28 mouse cellular contexts compared by ENCODE assay signal in the genomic region with DNA sequence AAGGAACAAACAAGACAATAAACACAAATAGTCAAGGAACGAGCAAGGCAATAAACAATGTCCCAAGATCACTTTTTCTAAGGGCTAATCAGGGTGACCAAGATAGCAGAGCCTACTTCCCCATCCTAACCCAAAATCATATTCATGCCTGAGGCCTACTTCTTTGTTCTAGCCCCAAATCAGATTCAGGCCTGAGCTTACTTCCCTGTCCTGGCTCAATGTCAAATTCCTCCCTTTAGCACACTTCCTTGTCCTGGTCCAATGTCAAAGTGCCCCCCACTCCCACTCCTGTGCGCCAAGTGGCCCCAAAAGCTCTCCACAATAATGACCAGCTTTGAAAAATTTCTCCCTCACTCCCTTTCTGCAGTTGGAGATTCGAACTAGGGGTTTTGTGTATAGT. TPM values are rescaled to one million over a fixed set of nuclear protein-coding genes. Genes with fewer than 3 reads are reported as not detected.
DNase-seq lines count a peak whose midpoint lies in the region; TF ChIP-seq lines count a peak whose summit lies in the region.
"Had no signal": no experiment of that assay in that cellular context is flagged by ENCODE, and none has a peak within 500 bp of the region (broad histone marks: within the 10 kb centered on the region; RNA-seq: fewer than 3 reads in every experiment).

No protein-coding gene starts in this region.

- no peak for TF ChIP-seq POLR2A in MEL (IDR thresholded peaks at IDR 0.05; ENCODE audit: control insufficient read depth in 1 of 2, insufficient read depth in 1 of 2, low read depth in 1 of 2, low read length in 2 of 2, poor library complexity in 1 of 2)
- TF ChIP-seq POLR2A in bone marrow macrophage, adult 2 months (IDR thresholded peaks at IDR 0.05; ENCODE audit: borderline replicate concordance, low read depth, low read length): no peak

- no peaks in the 10 kb centered on the region for H3K9me3 ChIP-seq in MEL (replicated peaks; ENCODE audit: insufficient read depth, low read length)
- H3K9me3 ChIP-seq: embryonic facial prominence, embryonic 12.5 days; embryonic facial prominence, embryonic 15.5 days; heart, embryonic 13.5 days; hindbrain, embryonic 12.5 days; hindbrain, embryonic 15.5 days; kidney, embryonic 15.5 days had no signal

- TF ChIP-seq RAD21 in MEL (IDR thresholded peaks at IDR 0.05; ENCODE audit: low read depth, low read length): no peak

- H3K27ac ChIP-seq in MEL (ENCODE audit: control insufficient read depth, low read depth, low read length): no peak overlapping the region
- H3K27ac ChIP-seq in bone marrow macrophage, adult 2 months (ENCODE audit: insufficient read depth, low read depth, low read length): peak overlapping the region; percentile 56
- H3K27ac ChIP-seq: embryonic facial prominence, embryonic 12.5 days; embryonic facial prominence, embryonic 15.5 days; heart, embryonic 13.5 days; hindbrain, embryonic 12.5 days; hindbrain, embryonic 15.5 days; kidney, embryonic 15.5 days had no signal

- peaks cover 4 to 20% of the 10 kb centered on the region in 2 experiments for H3K4me1 ChIP-seq in MEL (ENCODE audit: control insufficient read depth in 1 of 2, insufficient read depth in 2 of 2, low read length in 2 of 2)
- H3K4me1 ChIP-seq in bone marrow macrophage, adult 2 months (ENCODE audit: control insufficient read depth, insufficient read depth, low read length): peaks cover 25% of the 10 kb centered on the region

- peak; percentile 19 for DNase-seq in kidney, adult 9 months
- DNase-seq in kidney, adult 11 months: no peak
- DNase-seq in ES-CJ7 (ENCODE audit: low read depth, low spot score) (peak; percentile 58), MEL (ENCODE audit: low read depth, low spot score) (peak; percentile 75)
- no peak for DNase-seq in gastrocnemius, postnatal 25 days
- DNase-seq in embryo, embryonic 10.5 days (ENCODE audit: low spot score): no peak
- DNase-seq: adrenal gland, adult 2 months; adrenal gland, postnatal 14 days; cerebellum, adult 11-12 months; cerebellum, adult 9-10 months; cerebellum, postnatal 14 days; forebrain, postnatal 0 days; gastrocnemius, postnatal 36 days; heart, postnatal 14 days; heart, postnatal 4 days had no signal

- H3K4me3 ChIP-seq in MEL (ENCODE audit: control insufficient read depth in 1 of 2, insufficient read depth in 1 of 2, low read depth in 2 of 2, low read length in 2 of 2): no peak overlapping the region
- no peak overlapping the region for H3K4me3 ChIP-seq in bone marrow macrophage, adult 2 months (ENCODE audit: insufficient read depth, low read length)
- H3K4me3 ChIP-seq: embryonic facial prominence, embryonic 12.5 days; embryonic facial prominence, embryonic 15.5 days; heart, embryonic 13.5 days; hindbrain, embryonic 12.5 days; hindbrain, embryonic 15.5 days; kidney, embryonic 15.5 days had no signal

- no peak overlapping the region for H3K9ac ChIP-seq in MEL (ENCODE audit: control insufficient read depth, low read depth, low read length, poor library complexity, severe bottlenecking)
- H3K9ac ChIP-seq: embryonic facial prominence, embryonic 12.5 days; embryonic facial prominence, embryonic 15.5 days; forebrain, postnatal 0 days; heart, embryonic 13.5 days; hindbrain, embryonic 12.5 days; hindbrain, embryonic 15.5 days; kidney, embryonic 15.5 days had no signal

- peak; percentile 41 to 83; a peak in 3 of 4 replicates for TF ChIP-seq EP300 in MEL (IDR thresholded peaks at IDR 0.05; ENCODE audit: low read depth in 1 of 2, low read length in 2 of 2)

- H3K27me3 ChIP-seq in MEL (ENCODE audit: control insufficient read depth in 1 of 2, insufficient read depth in 2 of 2, low read length in 2 of 2): no peaks in the 10 kb centered on the region
- H3K27me3 ChIP-seq: embryonic facial prominence, embryonic 12.5 days; embryonic facial prominence, embryonic 15.5 days; heart, embryonic 13.5 days; hindbrain, embryonic 12.5 days; hindbrain, embryonic 15.5 days; kidney, embryonic 15.5 days; Patski had no signal

- TF ChIP-seq CTCF in MEL (IDR thresholded peaks at IDR 0.05 in 2 of 3, conservative IDR thresholded peaks at IDR 0.05 in 1 of 3; ENCODE audit: control insufficient read depth in 1 of 3, insufficient read depth in 1 of 3, low read depth in 2 of 3, low read length in 3 of 3, poor library complexity in 1 of 3, severe bottlenecking in 1 of 3): no peak
- no peak for TF ChIP-seq CTCF in bone marrow macrophage, adult 2 months (IDR thresholded peaks at IDR 0.05; ENCODE audit: low read depth, low read length)

- peaks cover 0 to 14% of the 10 kb centered on the region in 2 experiments; a peak in 2 of 4 replicates for H3K36me3 ChIP-seq in MEL (ENCODE audit: control insufficient read depth in 1 of 2, insufficient read depth in 2 of 2, low read length in 2 of 2)
- H3K36me3 ChIP-seq: hindbrain, embryonic 15.5 days had no signal

- peaks cover 5% of the 10 kb centered on the region; the same call in 1 of the 2 replicates for H3K79me2 ChIP-seq in MEL (ENCODE audit: control insufficient read depth, insufficient read depth, low read length, poor library complexity)

TF ChIP-seq in MEL, 35 proteins besides CTCF, POLR2A, EP300 and RAD21 (continues in another document):
- TF ChIP-seq USF1 (IDR thresholded peaks at IDR 0.05; ENCODE audit: low read depth, low read length): no peak
- no peak for TF ChIP-seq CHD2 (IDR thresholded peaks at IDR 0.05; ENCODE audit: low read length)
- TF ChIP-seq MAFK (IDR thresholded peaks at IDR 0.05; ENCODE audit: borderline replicate concordance, low read depth, low read length): no peak
- no peak for TF ChIP-seq USF2 (IDR thresholded peaks at IDR 0.05; ENCODE audit: borderline replicate concordance in 1 of 2, insufficient read depth in 1 of 2, low read depth in 1 of 2, low read length in 2 of 2)
- peak; percentile 34; the same call in 1 of the 2 replicates for TF ChIP-seq ELF1 (IDR thresholded peaks at IDR 0.05; ENCODE audit: low read depth, low read length)
- TF ChIP-seq TCF12 (IDR thresholded peaks at IDR 0.05; ENCODE audit: low read depth, low read length): 0 out of 2 replicates have a peak, but pooled peaks have one; percentile 29
- TF ChIP-seq JUND (IDR thresholded peaks at IDR 0.05; ENCODE audit: low read depth, low read length): 0 out of 2 replicates have a peak, but pooled peaks have one; percentile 14
- TF ChIP-seq NRF1 (IDR thresholded peaks at IDR 0.05; ENCODE audit: insufficient read depth, low read depth, low read length, poor library complexity, severe bottlenecking): no peak
- TF ChIP-seq UBTF (IDR thresholded peaks at IDR 0.05; ENCODE audit: borderline replicate concordance, insufficient read depth, low read depth, low read length): no peak
- no peak for TF ChIP-seq MAZ (IDR thresholded peaks at IDR 0.05; ENCODE audit: low read depth, low read length)
- TF ChIP-seq KAT2A (conservative IDR thresholded peaks at IDR 0.05; ENCODE audit: low read depth, low read length): no peak
- no peak for TF ChIP-seq TBP (IDR thresholded peaks at IDR 0.05; ENCODE audit: low read depth, low read length)
- no peak for TF ChIP-seq ZNF384 (IDR thresholded peaks at IDR 0.05; ENCODE audit: low read depth, low read length)
- TF ChIP-seq SMC3 (IDR thresholded peaks at IDR 0.05; ENCODE audit: low read depth, low read length): no peak
- TF ChIP-seq TAL1 (IDR thresholded peaks at IDR 0.05; ENCODE audit: low read length): no peak
- TF ChIP-seq MXI1 (IDR thresholded peaks at IDR 0.05; ENCODE audit: low read depth, low read length): no peak
- TF ChIP-seq E2F4 (IDR thresholded peaks at IDR 0.05; ENCODE audit: borderline replicate concordance, low read depth, low read length): no peak
- TF ChIP-seq MEF2A (IDR thresholded peaks at IDR 0.05; ENCODE audit: extremely low read depth, insufficient replicate concordance, low read depth, low read length, poor library complexity, severe bottlenecking): no peak
- TF ChIP-seq POLR2AphosphoS2 (IDR thresholded peaks at IDR 0.05; ENCODE audit: low read length): no peak
- no peak for TF ChIP-seq BHLHE40 (IDR thresholded peaks at IDR 0.05; ENCODE audit: borderline replicate concordance, low read depth, low read length)
- TF ChIP-seq ZC3H11A (IDR thresholded peaks at IDR 0.05; ENCODE audit: low read depth, low read length): no peak
- TF ChIP-seq ZMIZ1 (IDR thresholded peaks at IDR 0.05; ENCODE audit: low read depth, low read length): no peak
- TF ChIP-seq NELFE (IDR thresholded peaks at IDR 0.05; ENCODE audit: low read depth, low read length): no peak
- TF ChIP-seq MYB (IDR thresholded peaks at IDR 0.05; ENCODE audit: low read depth, low read length): no peak
- peak; percentile 29 for TF ChIP-seq SIN3A (IDR thresholded peaks at IDR 0.05; ENCODE audit: low read length)
- no peak for TF ChIP-seq MAX (IDR thresholded peaks at IDR 0.05; ENCODE audit: low read length)

RNA-seq across cellular contexts. Expression of a gene that starts 3.3 kb away (rescaled TPM):
- total RNA-seq in MEL (2012; rRNA removed): 18.4 and 21.6 TPM in 2 replicates
- polyA plus RNA-seq in MEL (2012; ENCODE audit: insufficient read depth in 1 of 2, insufficient read length in 2 of 2, low read depth in 1 of 2, low replicate concordance in 2 of 2, missing spikeins in 1 of 2): 10 to 100 TPM in 1 of 2 experiments, not detected in 1; 22.5 TPM
- 89.6 and 94.9 TPM in 2 replicates for polyA plus RNA-seq in bone marrow macrophage, adult 2 months (2012; ENCODE audit: insufficient read depth, insufficient read length, missing spikeins)
- 100 to 1,000 TPM; 105 to 106 TPM for total RNA-seq in gastrocnemius, postnatal 25 days (2021)

RNA-seq across cellular contexts. Expression of a gene that starts 3.5 kb away (rescaled TPM):
- total RNA-seq in MEL (2012; rRNA removed): 0.85 and 0.95 TPM in 2 replicates
- 1 to 10 TPM in 1 of 2 experiments, not detected in 1; 2.5 TPM for polyA plus RNA-seq in MEL (2012; ENCODE audit: insufficient read depth in 1 of 2, insufficient read length in 2 of 2, low read depth in 1 of 2, low replicate concordance in 2 of 2, missing spikeins in 1 of 2)
- polyA plus RNA-seq in bone marrow macrophage, adult 2 months (2012; ENCODE audit: insufficient read depth, insufficient read length, missing spikeins): 0.92 and 1.9 TPM in 2 replicates
- total RNA-seq in gastrocnemius, postnatal 25 days (2021): 1 to 10 TPM in 1 of 2 experiments, under 1 TPM in 1; 0.90 to 1.1 TPM
- total RNA-seq: granulocyte monocyte progenitor cell, adult 5-6 weeks had no signal

RNA-seq across cellular contexts. Expression of a gene that starts 26.9 kb away (rescaled TPM):
- not detected in 2 replicates for total RNA-seq in MEL (2012; rRNA removed)
- not detected for polyA plus RNA-seq in MEL (2012; ENCODE audit: insufficient read depth in 1 of 2, insufficient read length in 2 of 2, low read depth in 1 of 2, low replicate concordance in 2 of 2, missing spikeins in 1 of 2)
- not detected in 2 replicates for polyA plus RNA-seq in bone marrow macrophage, adult 2 months (2012; ENCODE audit: insufficient read depth, insufficient read length, missing spikeins)
- total RNA-seq in gastrocnemius, postnatal 25 days (2021): under 1 TPM in 1 of 2 experiments, not detected in 1; 0.11 TPM
- total RNA-seq: adrenal gland, adult 2 months; adrenal gland, postnatal 14 days; gastrocnemius, adult 8-10 months; granulocyte monocyte progenitor cell, adult 5-6 weeks; heart, adult 8-10 months; heart, postnatal 14 days; heart, postnatal 4 days had no signal
- polyA plus RNA-seq: adrenal gland, adult 2 months; C2C12; CD4-positive, CD25-positive, alpha-beta regulatory T cell, adult 4 months; Patski had no signal

RNA-seq across cellular contexts. Expression of a gene that starts 54.9 kb away (rescaled TPM):
- 6.4 and 8.3 TPM in 2 replicates for total RNA-seq in MEL (2012; rRNA removed)
- polyA plus RNA-seq in MEL (2012; ENCODE audit: insufficient read depth in 1 of 2, insufficient read length in 2 of 2, low read depth in 1 of 2, low replicate concordance in 2 of 2, missing spikeins in 1 of 2): 1 to 10 TPM in 1 of 2 experiments, not detected in 1; 9.3 TPM
- polyA plus RNA-seq in bone marrow macrophage, adult 2 months (2012; ENCODE audit: insufficient read depth, insufficient read length, missing spikeins): 2.4 and 3.1 TPM in 2 replicates
- 1 to 10 TPM; 1.3 to 2.4 TPM for total RNA-seq in gastrocnemius, postnatal 25 days (2021)

Comparison
In these comparisons a context has a peak if more than half of its experiments do, and no peak if none do; other contexts are left out.
1. DNase-seq: peak in kidney, adult 9 months (single experiment), ES-CJ7 (single experiment) and MEL (single experiment); none in kidney, adult 11 months (single experiment), gastrocnemius, postnatal 25 days (single experiment) and embryo, embryonic 10.5 days (single experiment).